In genomic region chr2:181577126-181577525, GRCm38 (mm10) we compare ENCODE assay signal across 22 mouse cellular contexts. TPM values are rescaled to one million over a fixed set of nuclear protein-coding genes. Genes with fewer than 3 reads are reported as not detected.
A peak's percentile ranks its signal among the peaks of the same experiment; 100 is the strongest.
DNase-seq lines count a peak whose midpoint lies in the region; ATAC-seq and TF ChIP-seq lines count a peak whose summit lies in the region.
"Had no signal": no experiment of that assay in that cellular context is flagged by ENCODE, and none has a peak within 500 bp of the region (broad histone marks: within the 10 kb centered on the region; RNA-seq: fewer than 3 reads in every experiment).

No protein-coding gene starts in this region.

- H3K36me3 ChIP-seq in hindbrain, embryonic 13.5 days, result peaks cover 22% of the 10 kb centered on the region
- peaks cover 30% of the 10 kb centered on the region for H3K36me3 ChIP-seq in hindbrain, embryonic 10.5 days
- H3K36me3 ChIP-seq in liver, embryonic 12.5 days, result peaks cover 27% of the 10 kb centered on the region
- H3K36me3 ChIP-seq in liver, embryonic 14.5 days (replicated peaks; ENCODE audit: control insufficient read depth, insufficient read depth, low read depth), result no peaks in the 10 kb centered on the region; the same call in 1 of the 2 replicates

- no peak for TF ChIP-seq CTCF in liver, embryonic 14.5 days (IDR thresholded peaks at IDR 0.05; ENCODE audit: low read depth)

- no peaks in the 10 kb centered on the region for H3K9me3 ChIP-seq in hindbrain, embryonic 13.5 days
- H3K9me3 ChIP-seq in hindbrain, embryonic 10.5 days, result no peaks in the 10 kb centered on the region
- no peaks in the 10 kb centered on the region for H3K9me3 ChIP-seq in liver, embryonic 12.5 days (replicated peaks)
- no peaks in the 10 kb centered on the region for H3K9me3 ChIP-seq in liver, embryonic 14.5 days (ENCODE audit: control insufficient read depth, low read length)
- H3K9me3 ChIP-seq: embryonic facial prominence, embryonic 10.5 days; midbrain, embryonic 10.5 days; neural tube, embryonic 15.5 days; stomach, embryonic 15.5 days had no signal

- H3K4me3 ChIP-seq in hindbrain, embryonic 13.5 days, result no peak overlapping the region
- H3K4me3 ChIP-seq in hindbrain, embryonic 10.5 days, result no peak overlapping the region
- H3K4me3 ChIP-seq in liver, embryonic 12.5 days, result no peak overlapping the region
- no peak overlapping the region for H3K4me3 ChIP-seq in liver, embryonic 14.5 days (ENCODE audit: insufficient read depth in 1 of 2, low read depth in 2 of 2, low read length in 2 of 2)
- H3K4me3 ChIP-seq: embryonic facial prominence, embryonic 10.5 days; midbrain, embryonic 10.5 days; neural tube, embryonic 15.5 days; stomach, embryonic 15.5 days had no signal

- peaks cover 50% of the 10 kb centered on the region for H3K4me1 ChIP-seq in hindbrain, embryonic 13.5 days (replicated peaks)
- H3K4me1 ChIP-seq in hindbrain, embryonic 10.5 days (replicated peaks), result peaks cover 27% of the 10 kb centered on the region
- peaks cover 69% of the 10 kb centered on the region for H3K4me1 ChIP-seq in liver, embryonic 12.5 days
- peaks cover 35 to 49% of the 10 kb centered on the region in 2 experiments for H3K4me1 ChIP-seq in liver, embryonic 14.5 days (replicated peaks; ENCODE audit: control insufficient read depth in 2 of 2, insufficient read depth in 2 of 2, low read length in 1 of 2)

- no peak overlapping the region for H3K4me2 ChIP-seq in hindbrain, embryonic 13.5 days
- peak overlapping the region; percentile 92 for H3K4me2 ChIP-seq in liver, embryonic 12.5 days
- peak overlapping the region; percentile 56 for H3K4me2 ChIP-seq in liver, embryonic 14.5 days (ENCODE audit: low read depth)
- H3K4me2 ChIP-seq: heart, embryonic 11.5 days; neural tube, embryonic 15.5 days; stomach, embryonic 15.5 days had no signal

- peak; percentile 22; the same call in 1 of the 2 replicates for TF ChIP-seq EP300 in liver, embryonic 14.5 days (IDR thresholded peaks at IDR 0.05; ENCODE audit: low read depth)

- H3K27me3 ChIP-seq in hindbrain, embryonic 13.5 days, result no peaks in the 10 kb centered on the region
- no peaks in the 10 kb centered on the region for H3K27me3 ChIP-seq in hindbrain, embryonic 10.5 days (ENCODE audit: insufficient read depth, poor library complexity, severe bottlenecking)
- no peaks in the 10 kb centered on the region for H3K27me3 ChIP-seq in liver, embryonic 12.5 days (replicated peaks)
- no peaks in the 10 kb centered on the region for H3K27me3 ChIP-seq in liver, embryonic 14.5 days (ENCODE audit: control insufficient read depth, insufficient read depth, low read length)
- H3K27me3 ChIP-seq: neural tube, embryonic 15.5 days; stomach, embryonic 15.5 days had no signal

- H3K9ac ChIP-seq in hindbrain, embryonic 13.5 days, result peak overlapping the region; percentile 47
- no peak overlapping the region for H3K9ac ChIP-seq in liver, embryonic 12.5 days
- H3K9ac ChIP-seq in liver, embryonic 14.5 days (replicated peaks), result no peak overlapping the region; the same call in 1 of the 2 replicates
- H3K9ac ChIP-seq: forebrain, postnatal 0 days; neural tube, embryonic 15.5 days; stomach, embryonic 15.5 days had no signal

- DNase-seq in cerebellum, postnatal 36 days, result peak; percentile 3 to 12
- no peak for DNase-seq in cerebellum, adult 8-10 months
- no peak for DNase-seq in hindbrain, embryonic 10.5 days (ENCODE audit: low spot score)
- DNase-seq in liver, embryonic 14.5 days (ENCODE audit: low read depth in 3 of 3, low spot score in 3 of 3), result no peak
- DNase-seq in right cerebral cortex, postnatal 36 days (ENCODE audit: low spot score in 2 of 2), result no peak
- DNase-seq: adrenal gland, adult 8-10 months; forebrain, postnatal 0 days; kidney, adult 2 months; layer of hippocampus, adult 9-11 months; left cerebral cortex, postnatal 4 days; right cerebral cortex, adult 18-20 months had no signal

- 49% methylated on average over 2 of the region's 2 CpGs for WGBS in hindbrain, embryonic 13.5 days
- 76% methylated on average over 2 of the region's 2 CpGs for WGBS in hindbrain, embryonic 10.5 days
- WGBS in liver, embryonic 12.5 days (ENCODE audit: insufficient replicate concordance), result 53% methylated on average over 2 of the region's 2 CpGs
- 44% methylated on average over 2 of the region's 2 CpGs for WGBS in liver, embryonic 14.5 days (ENCODE audit: insufficient replicate concordance)

- H3K27ac ChIP-seq in hindbrain, embryonic 13.5 days, result peak overlapping the region; percentile 31; the same call in 1 of the 2 replicates
- no peak overlapping the region for H3K27ac ChIP-seq in hindbrain, embryonic 10.5 days
- peak overlapping the region; percentile 63 for H3K27ac ChIP-seq in liver, embryonic 12.5 days
- H3K27ac ChIP-seq in liver, embryonic 14.5 days, result peak overlapping the region; percentile 39; the same call in 1 of the 2 replicates
- H3K27ac ChIP-seq: embryonic facial prominence, embryonic 10.5 days; kidney, postnatal 0 days; macrophage; midbrain, embryonic 10.5 days; neural tube, embryonic 15.5 days; stomach, embryonic 15.5 days had no signal

- no peak for ATAC-seq in hindbrain, embryonic 13.5 days (ENCODE audit: low FRiP score)
- no peak for ATAC-seq in liver, embryonic 12.5 days
- ATAC-seq in liver, embryonic 14.5 days (ENCODE audit: insufficient read depth), result no peak
- no peak for ATAC-seq in megakaryocyte-erythroid progenitor cell, adult 5-6 weeks (replicated peaks; ENCODE audit: low FRiP score, low TSS enrichment, poor library complexity, severe bottlenecking)
- ATAC-seq: forebrain, postnatal 0 days; lung, postnatal 0 days had no signal

RNA-seq across cellular contexts. Expression of gene Uckl1, which starts 7.6 kb away (rescaled TPM):
- polyA plus RNA-seq in hindbrain, embryonic 13.5 days (2015; fragmentation: Nextera tagmentation; extraction: Ambion mirVana), result 61.3 and 67.1 TPM in 2 replicates
- polyA plus RNA-seq in hindbrain, embryonic 10.5 days (2016; fragmentation: Nextera tagmentation; extraction: Ambion mirVana), result 52.9 and 56.8 TPM in 2 replicates
- 30.7 and 32.7 TPM in 2 replicates for polyA plus RNA-seq in liver, embryonic 12.5 days (2016; fragmentation: Nextera tagmentation; extraction: Ambion mirVana)
- 30.8 and 33.3 TPM in 2 replicates for polyA plus RNA-seq in liver, embryonic 14.5 days (2012; rRNA removed)
- 18.7 and 21.6 TPM in 2 replicates for polyA plus RNA-seq in liver, embryonic 14.5 days (2014; fragmentation: Nextera tagmentation; extraction: Ambion mirVana)
- 102 and 114 TPM in 2 replicates for total RNA-seq in megakaryocyte-erythroid progenitor cell, adult 5-6 weeks (2014; fragmentation: Nextera tagmentation)
- 42.3 and 65.4 TPM in 2 replicates for total RNA-seq in megakaryocyte-erythroid progenitor cell, adult 5-6 weeks (2017)

RNA-seq across cellular contexts. Expression of gene Prpf6, which starts 14.5 kb away (rescaled TPM):
- polyA plus RNA-seq in hindbrain, embryonic 13.5 days (2015; fragmentation: Nextera tagmentation; extraction: Ambion mirVana), result 63.7 and 67.7 TPM in 2 replicates
- polyA plus RNA-seq in hindbrain, embryonic 10.5 days (2016; fragmentation: Nextera tagmentation; extraction: Ambion mirVana), result 65.0 and 77.1 TPM in 2 replicates
- 45.6 and 48.2 TPM in 2 replicates for polyA plus RNA-seq in liver, embryonic 12.5 days (2016; fragmentation: Nextera tagmentation; extraction: Ambion mirVana)
- polyA plus RNA-seq in liver, embryonic 14.5 days (2012; rRNA removed), result 9.5 and 15.7 TPM in 2 replicates
- 22.3 and 25.9 TPM in 2 replicates for polyA plus RNA-seq in liver, embryonic 14.5 days (2014; fragmentation: Nextera tagmentation; extraction: Ambion mirVana)
- total RNA-seq in megakaryocyte-erythroid progenitor cell, adult 5-6 weeks (2014; fragmentation: Nextera tagmentation), result 31.2 and 40.7 TPM in 2 replicates
- 95.2 and 125 TPM in 2 replicates for total RNA-seq in megakaryocyte-erythroid progenitor cell, adult 5-6 weeks (2017)

RNA-seq across cellular contexts. Expression of gene Zfp512b, which starts 15.5 kb away (rescaled TPM):
- polyA plus RNA-seq in hindbrain, embryonic 13.5 days (2015; fragmentation: Nextera tagmentation; extraction: Ambion mirVana), result 68.0 and 74.1 TPM in 2 replicates
- polyA plus RNA-seq in hindbrain, embryonic 10.5 days (2016; fragmentation: Nextera tagmentation; extraction: Ambion mirVana), result 36.9 and 45.4 TPM in 2 replicates
- polyA plus RNA-seq in liver, embryonic 12.5 days (2016; fragmentation: Nextera tagmentation; extraction: Ambion mirVana), result 22.2 and 23.4 TPM in 2 replicates
- 8.8 and 9.5 TPM in 2 replicates for polyA plus RNA-seq in liver, embryonic 14.5 days (2012; rRNA removed)
- polyA plus RNA-seq in liver, embryonic 14.5 days (2014; fragmentation: Nextera tagmentation; extraction: Ambion mirVana), result 4.4 and 6.5 TPM in 2 replicates
- total RNA-seq in megakaryocyte-erythroid progenitor cell, adult 5-6 weeks (2014; fragmentation: Nextera tagmentation), result 43.1 and 46.6 TPM in 2 replicates
- total RNA-seq in megakaryocyte-erythroid progenitor cell, adult 5-6 weeks (2017), result 7.1 and 21.9 TPM in 2 replicates

RNA-seq across cellular contexts. Expression of gene Samd10, which starts 21.9 kb away (rescaled TPM):
- polyA plus RNA-seq in hindbrain, embryonic 13.5 days (2015; fragmentation: Nextera tagmentation; extraction: Ambion mirVana), result 169 and 175 TPM in 2 replicates
- polyA plus RNA-seq in hindbrain, embryonic 10.5 days (2016; fragmentation: Nextera tagmentation; extraction: Ambion mirVana), result 36.1 and 72.6 TPM in 2 replicates
- 2.8 and 3.0 TPM in 2 replicates for polyA plus RNA-seq in liver, embryonic 12.5 days (2016; fragmentation: Nextera tagmentation; extraction: Ambion mirVana)
- polyA plus RNA-seq in liver, embryonic 14.5 days (2012; rRNA removed), result 1.6 TPM in 2 replicates
- 1.5 TPM in 2 replicates for polyA plus RNA-seq in liver, embryonic 14.5 days (2014; fragmentation: Nextera tagmentation; extraction: Ambion mirVana)
- total RNA-seq in megakaryocyte-erythroid progenitor cell, adult 5-6 weeks (2014; fragmentation: Nextera tagmentation), result 1.6 and 3.5 TPM in 2 replicates
- total RNA-seq in megakaryocyte-erythroid progenitor cell, adult 5-6 weeks (2017), result 0.80 and 2.5 TPM in 2 replicates

RNA-seq across cellular contexts. Expression of gene Dnajc5, which starts 56.8 kb away (rescaled TPM):
- polyA plus RNA-seq in hindbrain, embryonic 13.5 days (2015; fragmentation: Nextera tagmentation; extraction: Ambion mirVana), result 206 and 217 TPM in 2 replicates
- 101 and 108 TPM in 2 replicates for polyA plus RNA-seq in hindbrain, embryonic 10.5 days (2016; fragmentation: Nextera tagmentation; extraction: Ambion mirVana)
- 43.6 and 45.0 TPM in 2 replicates for polyA plus RNA-seq in liver, embryonic 12.5 days (2016; fragmentation: Nextera tagmentation; extraction: Ambion mirVana)
- 12.5 and 13.9 TPM in 2 replicates for polyA plus RNA-seq in liver, embryonic 14.5 days (2012; rRNA removed)
- 20.0 and 23.7 TPM in 2 replicates for polyA plus RNA-seq in liver, embryonic 14.5 days (2014; fragmentation: Nextera tagmentation; extraction: Ambion mirVana)
- total RNA-seq in megakaryocyte-erythroid progenitor cell, adult 5-6 weeks (2014; fragmentation: Nextera tagmentation), result 38.6 and 48.6 TPM in 2 replicates
- total RNA-seq in megakaryocyte-erythroid progenitor cell, adult 5-6 weeks (2017), result 34.9 and 38.1 TPM in 2 replicates

Comparison
In these comparisons a context has a peak if more than half of its experiments do, and no peak if none do; other contexts are left out.
1. DNase-seq: peak in cerebellum, postnatal 36 days (2 of 2); none in cerebellum, adult 8-10 months (single experiment), hindbrain, embryonic 10.5 days (single experiment), liver, embryonic 14.5 days (0 of 3) and right cerebral cortex, postnatal 36 days (0 of 2).